Mouse (Mus musculus) hindbrain, embryonic 10.5 days (tissue): ENCODE data around the gene Rnf183. TPM values are rescaled to one million over a fixed set of nuclear protein-coding genes. Genes with fewer than 3 reads are reported as not detected.

ENCODE experiments used
- DNase-seq: peaks from one replicate; pipeline ENCODE4 v3.0.0-alpha.2; 2017; ENCODE audit warnings: low spot score
- H3K27ac ChIP-seq: fragments of 300-500 bp; sonication (generic); 2 replicates; pipeline ENCODE4 v1.5.1; 2016; ENCODE audit warnings: mild to moderate bottlenecking, moderate library complexity
- H3K27me3 ChIP-seq: fragments of 300-500 bp; sonication (generic); 2 replicates; pipeline ENCODE4 v1.6.1; 2016; ENCODE audit warnings: mild to moderate bottlenecking; ENCODE audit not compliant: poor library complexity, insufficient read depth, severe bottlenecking
- H3K36me3 ChIP-seq: fragments of 300-500 bp; sonication (generic); 2 replicates; pipeline ENCODE4 v1.6.1; 2016; ENCODE audit warnings: mild to moderate bottlenecking, moderate library complexity
- H3K4me1 ChIP-seq: fragments of 300-500 bp; sonication (generic); replicated peaks from 2 replicates; pipeline ENCODE4 v1.6.1; 2016; ENCODE audit warnings: mild to moderate bottlenecking
- H3K4me3 ChIP-seq: fragments of 300-500 bp; sonication (generic); 2 replicates; pipeline ENCODE4 v1.5.1; 2016; ENCODE audit warnings: mild to moderate bottlenecking, moderate library complexity
- H3K9me3 ChIP-seq: fragments of 300-500 bp; sonication (generic); 2 replicates; pipeline ENCODE4 v1.6.1; 2016; ENCODE audit warnings: mild to moderate bottlenecking, moderate library complexity
- WGBS: fragments of 180-500 bp; shearing (Covaris S2); methylation state at CpG from one replicate; pipeline ENCODE4 v1.1.7; 2016; 5-methylcytosine and 5-hydroxymethylcytosine counted together
- polyA plus RNA-seq: library from polyadenylated mRNA; unstranded; fragments of >200 nt; fragmentation: Nextera tagmentation; extraction: Ambion mirVana; gene quantifications from 2 replicates; pipeline ENCODE4 v1.2.1, GENCODE M21; 2016

Rnf183 gene
- polyA plus RNA-seq, 1 experiment from 2014 or later, result not detected

GRCm38 (mm10) chr4:62419091-62419490, 16.0 kb downstream of the Rnf183 start:
- H3K27ac ChIP-seq, result no peak overlapping the region
- DNase-seq, result no peak
- H3K27me3 ChIP-seq, result no peaks in the 10 kb centered on the region
- 94% methylated on average over 6 of the region's 6 CpGs for WGBS
- no peaks in the 10 kb centered on the region for H3K4me1 ChIP-seq
- no peaks in the 10 kb centered on the region for H3K9me3 ChIP-seq
- H3K36me3 ChIP-seq, result peaks cover 100% of the 10 kb centered on the region
- H3K4me3 ChIP-seq, result no peak overlapping the region

DNA sequence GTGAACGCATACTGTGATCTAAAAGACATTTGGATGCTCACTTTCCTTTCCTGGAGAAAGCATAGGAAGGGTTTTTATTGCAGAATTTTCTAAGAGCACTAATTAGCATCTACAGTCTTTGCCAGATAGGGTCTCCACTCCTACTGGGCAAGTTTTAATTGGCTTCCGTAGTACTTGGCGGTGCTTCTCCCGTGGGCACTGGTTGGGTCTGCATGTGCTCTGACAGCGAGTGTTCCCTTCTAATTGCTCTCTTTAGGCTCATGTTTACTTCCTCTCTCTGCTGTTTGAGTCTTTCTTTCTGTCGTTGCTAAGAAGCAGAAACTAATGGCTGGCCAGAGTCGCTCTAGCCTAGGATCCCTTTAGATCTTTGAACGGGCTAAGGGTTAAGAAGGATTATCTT, 16.6 kb downstream of the Rnf183 start:
- 93% methylated on average over 8 of the region's 8 CpGs for WGBS
- Histone ChIP-seq H3K27me3 (no peaks in the 10 kb centered on the region), H3K36me3 (peaks cover 100% of the 10 kb centered on the region)

DNA sequence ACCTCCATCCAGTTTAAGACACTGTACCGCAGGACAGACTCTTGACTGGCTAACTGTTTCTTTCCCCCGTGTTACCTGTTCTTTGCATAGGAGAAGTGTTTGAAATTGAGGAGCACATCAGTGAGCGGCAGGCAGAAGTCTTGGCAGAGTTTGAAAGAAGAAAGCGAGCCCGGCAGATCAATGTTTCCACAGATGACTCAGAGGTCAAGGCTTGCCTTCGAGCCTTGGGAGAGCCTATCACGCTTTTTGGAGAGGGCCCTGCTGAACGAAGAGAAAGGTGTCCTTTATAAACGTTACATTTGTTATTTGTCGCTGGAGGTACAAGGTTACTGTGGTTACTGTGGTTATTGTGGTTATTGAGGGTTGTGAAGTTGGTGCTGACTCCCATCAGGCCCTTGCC, 23.4 kb downstream of the Rnf183 start:
- 94% methylated on average over 10 of the region's 10 CpGs for WGBS
- Histone ChIP-seq H3K9me3 (no peaks in the 10 kb centered on the region), H3K36me3 (peaks cover 63% of the 10 kb centered on the region), H3K4me1 (peaks cover 17% of the 10 kb centered on the region), H3K27me3 (no peaks in the 10 kb centered on the region), H3K27ac (no peak overlapping the region), H3K4me3 (no peak overlapping the region)
- DNase-seq, result no peak

More for the DNA sequence above, 16.6 kb downstream of the Rnf183 start:
- no peaks in the 10 kb centered on the region for H3K4me1 ChIP-seq
- H3K27ac ChIP-seq, result no peak overlapping the region
- no peaks in the 10 kb centered on the region for H3K9me3 ChIP-seq
- no peak for DNase-seq
- no peak overlapping the region for H3K4me3 ChIP-seq

DNA sequence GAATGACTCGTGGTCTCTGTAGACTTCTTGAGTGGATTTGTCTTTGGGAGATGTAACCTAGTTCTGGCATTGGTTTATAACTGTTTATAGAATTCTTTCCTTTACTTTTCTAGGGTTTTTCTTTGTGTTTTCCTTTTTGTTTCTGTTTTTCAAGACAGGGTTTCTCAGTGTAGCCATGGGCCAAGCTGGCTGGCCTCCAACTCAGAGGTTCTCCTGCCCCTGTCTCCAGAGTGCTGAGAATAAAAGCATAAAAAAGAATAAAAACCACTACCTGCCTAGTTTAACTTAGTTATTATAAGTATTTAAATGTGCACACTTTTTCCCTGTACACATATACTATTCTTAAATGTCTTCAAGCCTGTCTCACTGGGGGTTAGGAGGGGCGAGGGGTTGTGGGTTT, 24.7 kb downstream of the Rnf183 start:
- no peak for DNase-seq
- H3K36me3 ChIP-seq, result peaks cover 54% of the 10 kb centered on the region
- no peak overlapping the region for H3K27ac ChIP-seq
- no peaks in the 10 kb centered on the region for H3K9me3 ChIP-seq
- H3K4me1 ChIP-seq, result peaks cover 24% of the 10 kb centered on the region
- WGBS, result 94% methylated on average over 2 of the region's 2 CpGs
- peak overlapping the region; percentile 69 for H3K4me3 ChIP-seq
- H3K27me3 ChIP-seq, result no peaks in the 10 kb centered on the region

DNA sequence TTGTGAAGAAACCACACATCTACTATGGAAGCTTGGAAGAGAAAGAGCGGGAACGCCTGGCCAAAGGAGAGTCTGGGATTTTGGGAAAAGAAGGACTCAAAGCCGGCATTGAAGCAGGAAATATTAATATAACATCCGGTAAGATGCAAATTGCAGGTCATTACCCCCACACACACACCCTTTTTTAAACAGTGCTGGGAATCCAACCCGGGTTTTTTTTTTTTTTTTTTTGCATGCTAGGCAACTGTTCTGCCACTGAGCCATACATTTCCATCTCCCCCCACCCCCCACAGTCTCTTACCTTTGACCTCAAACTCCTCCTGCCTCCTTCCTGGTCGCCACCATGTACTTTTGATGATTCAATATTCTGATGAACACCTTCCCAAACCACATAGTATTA, 25.4 kb downstream of the Rnf183 start:
- H3K4me1 ChIP-seq, result peaks cover 26% of the 10 kb centered on the region
- H3K27me3 ChIP-seq, result no peaks in the 10 kb centered on the region
- H3K27ac ChIP-seq, result peak overlapping the region; percentile 91
- H3K36me3 ChIP-seq, result peaks cover 53% of the 10 kb centered on the region
- H3K9me3 ChIP-seq, result no peaks in the 10 kb centered on the region
- no peak for DNase-seq
- 49% methylated on average over 6 of the region's 6 CpGs for WGBS
- peak overlapping the region; percentile 69 for H3K4me3 ChIP-seq

DNA sequence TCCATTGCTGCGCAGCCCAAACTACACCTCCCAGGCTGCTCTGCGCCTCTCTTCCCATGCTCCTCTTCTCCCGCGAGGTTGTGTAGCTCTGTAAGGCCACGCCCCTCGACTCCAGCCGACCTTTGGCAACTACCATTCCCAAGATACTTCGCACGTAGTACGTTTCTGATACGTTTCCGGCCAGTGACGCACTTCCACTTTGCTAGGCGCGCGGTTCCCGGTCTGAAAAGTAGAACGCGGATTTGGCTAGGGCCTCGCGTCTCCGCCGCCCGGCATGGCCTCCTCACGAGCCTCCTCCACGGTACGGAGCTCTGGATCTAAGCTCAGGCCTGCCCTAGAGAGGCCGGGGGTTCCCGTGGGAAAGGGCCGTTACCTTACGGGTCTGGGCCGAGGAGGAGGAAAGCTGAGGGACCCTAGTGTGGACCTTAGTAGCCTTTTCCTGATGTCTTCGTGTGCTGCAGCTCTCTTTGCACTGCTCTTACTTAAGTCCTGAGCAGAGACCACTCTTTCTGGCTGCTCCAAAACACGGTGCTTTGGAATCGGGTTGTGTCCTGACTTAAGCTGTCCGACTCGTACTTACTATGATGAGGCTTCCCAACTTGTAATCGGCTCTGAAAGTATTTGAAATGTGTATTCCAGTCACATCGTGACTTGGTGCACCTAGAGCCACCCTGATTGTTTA, 26.3 kb downstream of the Rnf183 start, which contains the start of the genes Cdc26 and Prpf4:
Gene Cdc26 (minus strand): TSS at position 42 of the 682 bp plus-strand sequence.
Gene Prpf4 (plus strand): TSS at position 197 of the 682 bp plus-strand sequence.
- DNase-seq, result peak; percentile 98
- peaks cover 26% of the 10 kb centered on the region for H3K4me1 ChIP-seq
- H3K27ac ChIP-seq, result peak within 1 kb of the TSS; percentile 91
- H3K4me3 ChIP-seq, result peak within 1 kb of the TSS; percentile 69
- WGBS, result under 1% methylated on average over 39 of the region's 39 CpGs
- peaks cover 53% of the 10 kb centered on the region for H3K36me3 ChIP-seq
- H3K27me3 ChIP-seq, result no peaks in the 10 kb centered on the region
- H3K9me3 ChIP-seq, result no peaks in the 10 kb centered on the region

DNA sequence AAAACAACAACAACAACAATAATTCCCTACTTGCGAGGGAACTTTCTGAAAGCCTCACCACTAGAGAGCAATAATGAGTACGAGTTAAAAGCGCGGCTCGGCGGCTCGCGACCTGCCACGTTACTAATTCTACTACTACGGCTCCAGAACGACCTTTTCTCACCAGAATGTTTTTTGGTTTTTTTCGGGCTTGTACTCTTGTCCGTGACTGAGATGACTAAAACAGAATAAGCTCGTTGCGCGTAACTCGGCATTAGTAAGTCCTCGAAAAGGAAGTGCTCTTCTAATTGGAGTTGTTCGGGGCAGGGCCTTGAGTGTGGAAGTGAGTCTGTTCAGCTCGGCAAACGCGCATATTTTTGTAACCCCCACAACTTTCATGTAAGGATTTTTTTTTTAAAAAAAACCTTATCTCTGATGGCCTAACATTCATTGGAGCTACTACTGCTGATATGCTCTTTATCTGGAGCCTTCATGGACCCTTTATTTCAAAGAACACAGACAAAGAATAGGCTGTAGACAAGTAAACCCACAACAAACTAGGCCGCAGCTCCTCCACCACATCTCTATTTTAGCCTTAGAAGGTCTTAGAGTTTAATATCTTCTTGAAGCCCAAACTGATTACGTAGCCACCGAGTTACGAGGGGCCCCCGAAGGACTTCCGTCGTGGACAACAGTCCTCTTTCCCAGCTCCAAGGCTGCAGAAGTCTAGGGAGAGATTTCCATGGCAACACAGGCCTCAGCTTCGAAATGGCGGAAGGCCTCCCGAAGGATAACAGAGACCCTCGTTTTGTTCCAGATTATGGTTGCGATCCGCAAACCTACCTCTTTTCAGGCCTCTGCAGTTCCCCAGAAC, 27.1 kb downstream of the Rnf183 start:
- peak overlapping the region; percentile 91 for H3K27ac ChIP-seq
- no peaks in the 10 kb centered on the region for H3K27me3 ChIP-seq
- H3K4me3 ChIP-seq, result peak overlapping the region; percentile 69
- peaks cover 26% of the 10 kb centered on the region for H3K4me1 ChIP-seq
- no peaks in the 10 kb centered on the region for H3K9me3 ChIP-seq
- peaks cover 53% of the 10 kb centered on the region for H3K36me3 ChIP-seq
- WGBS, result under 1% methylated on average over 35 of the region's 35 CpGs
- peak; percentile 69 for DNase-seq

DNA sequence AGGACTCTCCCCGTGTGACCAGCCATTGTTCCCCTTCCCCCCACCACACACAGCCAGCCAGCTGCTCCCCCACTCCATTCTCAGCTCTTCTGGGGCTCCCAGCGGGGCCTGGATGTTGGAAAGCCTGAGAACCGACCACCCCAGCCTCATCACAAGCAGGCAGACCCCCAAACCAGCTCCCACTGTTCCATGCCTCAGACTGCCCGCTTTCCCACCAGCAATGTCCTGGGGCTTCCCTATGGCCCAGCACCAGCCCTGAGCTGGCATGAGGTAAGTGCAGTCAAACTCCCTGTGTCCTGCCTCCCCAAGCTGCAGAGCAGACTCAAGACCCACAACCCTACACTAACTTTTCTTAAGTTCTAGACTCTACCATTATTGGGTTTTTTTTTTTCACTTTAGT, 28.9 kb downstream of the Rnf183 start:
- H3K27ac ChIP-seq, result 0 out of 2 replicates have a peak overlapping the region, but pooled peaks have one; percentile 12
- H3K4me1 ChIP-seq, result peaks cover 26% of the 10 kb centered on the region
- H3K9me3 ChIP-seq, result no peaks in the 10 kb centered on the region
- DNase-seq, result no peak
- H3K27me3 ChIP-seq, result no peaks in the 10 kb centered on the region
- H3K36me3 ChIP-seq, result peaks cover 53% of the 10 kb centered on the region
- 92% methylated on average over 4 of the region's 4 CpGs for WGBS
- peak overlapping the region; percentile 27 for H3K4me3 ChIP-seq

DNA sequence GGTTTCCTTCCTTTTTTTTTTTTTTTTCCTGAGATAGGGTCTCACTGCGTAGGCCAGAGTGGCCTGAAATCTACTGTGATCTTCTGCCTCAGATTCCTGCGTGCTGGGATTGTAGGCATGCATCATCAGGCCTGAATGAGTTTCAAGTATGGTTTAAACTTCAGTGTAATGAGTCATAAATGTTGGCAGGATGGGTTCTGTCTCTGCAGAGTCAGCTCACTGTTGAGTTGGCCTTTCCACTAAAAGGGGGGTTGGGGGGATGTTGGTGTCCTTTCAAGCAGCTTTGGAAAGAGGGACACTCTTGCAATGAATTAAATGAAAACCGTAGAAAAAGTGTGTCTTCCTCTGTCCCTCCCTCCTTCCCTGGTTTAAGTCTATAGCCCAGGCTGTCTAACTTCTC, 36.1 kb downstream of the Rnf183 start:
- Histone ChIP-seq H3K36me3 (peaks cover 96% of the 10 kb centered on the region), H3K4me1 (no peaks in the 10 kb centered on the region)
- 98% methylated on average over 3 of the region's 3 CpGs for WGBS

DNA sequence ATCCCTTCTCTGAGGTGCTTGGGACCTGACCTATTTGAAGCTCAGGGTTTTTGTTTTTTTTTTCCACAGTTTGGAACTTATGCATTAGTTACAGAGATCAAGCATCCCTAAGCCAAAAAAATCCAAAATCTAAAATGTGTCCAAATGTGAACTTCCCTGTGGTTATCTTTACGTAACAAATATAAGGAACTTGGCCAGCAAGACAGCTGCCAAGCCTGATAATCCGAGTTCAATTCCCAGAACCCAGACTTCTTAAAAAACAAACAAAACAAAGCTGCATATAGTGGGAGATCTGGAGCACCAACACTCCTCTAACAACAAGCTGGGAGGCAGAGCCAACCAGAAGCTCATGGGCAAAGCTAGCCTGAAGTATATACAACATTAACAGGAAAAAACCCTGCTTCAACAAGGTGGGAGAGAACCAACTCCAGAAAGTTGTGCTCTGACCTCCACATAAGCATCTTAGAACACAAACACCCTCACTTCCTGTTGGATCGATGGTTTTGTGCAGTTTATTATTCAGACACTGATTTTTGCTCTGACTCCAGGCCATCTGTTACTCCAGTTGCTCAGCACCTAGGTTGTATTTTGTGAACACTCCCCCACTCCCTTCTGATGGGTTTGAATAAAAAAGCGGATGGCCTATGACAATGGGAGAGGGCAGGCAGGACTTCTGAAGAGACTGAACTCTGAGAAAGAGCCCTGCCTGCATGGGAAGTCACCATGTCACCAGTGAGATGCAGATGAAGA, 37.3 kb downstream of the Rnf183 start:
- Histone ChIP-seq H3K4me3 (no peak overlapping the region), H3K36me3 (peaks cover 93% of the 10 kb centered on the region), H3K27me3 (no peaks in the 10 kb centered on the region), H3K9me3 (no peaks in the 10 kb centered on the region), H3K27ac (no peak overlapping the region), H3K4me1 (no peaks in the 10 kb centered on the region; the same call in 1 of the 2 replicates)
- no peak for DNase-seq
- WGBS, result 90% methylated on average over 4 of the region's 4 CpGs

More for the DNA sequence above, 36.1 kb downstream of the Rnf183 start:
- DNase-seq, result no peak
- Histone ChIP-seq H3K4me3 (no peak overlapping the region), H3K27ac (no peak overlapping the region), H3K9me3 (no peaks in the 10 kb centered on the region), H3K27me3 (no peaks in the 10 kb centered on the region)

DNA sequence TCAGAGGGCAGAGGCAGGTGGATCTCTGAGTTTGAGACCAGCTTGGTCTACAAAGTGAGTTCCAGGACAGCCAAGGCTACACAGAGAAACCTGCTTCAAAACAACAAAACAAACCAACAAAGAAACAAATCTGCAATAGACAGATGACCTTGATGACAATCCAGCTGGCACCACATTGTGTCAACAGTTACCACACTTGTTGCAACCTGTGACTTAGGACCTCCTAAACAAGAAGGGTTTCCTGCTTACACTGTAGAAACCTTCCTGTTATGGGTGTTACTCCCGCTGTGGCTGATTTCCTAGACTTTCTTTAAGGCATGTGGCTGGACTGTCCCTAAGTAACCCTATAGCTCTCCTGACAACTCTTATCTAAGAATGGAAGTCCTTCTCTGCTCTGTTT, 39.2 kb downstream of the Rnf183 start:
- no peaks in the 10 kb centered on the region; the same call in 1 of the 2 replicates for H3K4me1 ChIP-seq
- no peak overlapping the region for H3K4me3 ChIP-seq
- H3K27me3 ChIP-seq, result no peaks in the 10 kb centered on the region
- no peaks in the 10 kb centered on the region for H3K9me3 ChIP-seq
- no peak overlapping the region for H3K27ac ChIP-seq
- no peak for DNase-seq
- H3K36me3 ChIP-seq, result peaks cover 93% of the 10 kb centered on the region
- 94% methylated on average over 1 of the region's 1 CpGs for WGBS

DNA sequence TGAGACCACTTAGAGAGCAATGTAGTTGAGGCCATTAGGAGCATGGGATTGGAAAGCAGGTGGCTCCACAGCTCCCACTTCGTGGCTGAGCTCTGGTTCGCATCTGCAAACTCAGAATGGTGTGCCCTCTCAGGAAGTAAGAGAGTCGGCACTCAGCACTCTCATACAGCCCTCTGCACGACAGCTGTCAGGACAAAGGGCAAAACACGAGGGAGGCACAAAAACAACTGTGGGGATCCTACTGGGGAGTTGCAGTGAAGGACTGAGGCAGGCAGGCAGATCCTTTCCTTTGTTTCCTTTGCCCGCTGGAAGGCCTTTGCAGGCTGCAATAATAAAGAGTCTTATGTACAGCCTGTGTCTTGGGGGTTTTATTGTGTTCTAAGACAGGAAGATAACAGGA, 41.6 kb downstream of the Rnf183 start:
- H3K4me3 ChIP-seq, result no peak overlapping the region
- peak; percentile 38 for DNase-seq
- no peaks in the 10 kb centered on the region for H3K9me3 ChIP-seq
- H3K27ac ChIP-seq, result no peak overlapping the region
- no peaks in the 10 kb centered on the region; the same call in 1 of the 2 replicates for H3K4me1 ChIP-seq
- H3K27me3 ChIP-seq, result no peaks in the 10 kb centered on the region
- 32% methylated on average over 6 of the region's 6 CpGs for WGBS
- peaks cover 93% of the 10 kb centered on the region for H3K36me3 ChIP-seq
